Mouse (Mus musculus) megakaryocyte, embryonic 14.5 days (primary cell): ENCODE measurements around the gene Gria1.

Experiments used
- FLI1 ChIP-seq: IDR thresholded peaks from 2 replicates; pipeline ENCODE4 v1.6.1; 2012; ENCODE audit warnings: low read length, inconsistent platforms, mixed read lengths
- GATA1 ChIP-seq: IDR thresholded peaks from 3 replicates; pipeline ENCODE4 v1.6.1; 2012; ENCODE audit warnings: mixed read lengths, low read length, inconsistent platforms, borderline replicate concordance

DNA sequence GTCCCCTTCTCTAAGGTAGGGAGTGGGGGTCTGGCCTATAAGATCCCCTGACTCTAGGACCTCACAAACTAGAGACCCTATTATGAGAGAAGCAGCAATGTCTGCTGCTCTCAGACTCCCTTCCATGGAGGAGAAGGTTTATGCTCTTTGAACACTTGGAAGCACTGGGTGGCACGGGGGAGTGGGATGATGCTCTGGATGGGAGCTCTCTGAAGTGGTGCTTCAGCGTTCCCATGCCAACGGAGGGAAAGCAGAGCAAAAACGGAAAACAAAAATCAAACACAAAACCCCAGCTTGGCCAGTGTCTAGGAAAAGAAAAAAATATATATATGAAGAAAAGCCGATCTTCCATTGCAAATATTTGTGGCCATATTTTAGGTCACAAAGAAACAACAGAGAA lies 33.0 kb downstream of the Gria1 start:
- TF ChIP-seq FLI1, result no peak
- no peak for TF ChIP-seq GATA1
